Mouse (Mus musculus) Muller cell, postnatal 12 days (primary cell): ENCODE results near the gene G3bp1.

ENCODE experiments used
- DNase-seq: peaks from one replicate; pipeline ENCODE4 v3.0.0-alpha.2; 2015; ENCODE audit errors: inconsistent ontology term

The G3bp1 gene

DNA sequence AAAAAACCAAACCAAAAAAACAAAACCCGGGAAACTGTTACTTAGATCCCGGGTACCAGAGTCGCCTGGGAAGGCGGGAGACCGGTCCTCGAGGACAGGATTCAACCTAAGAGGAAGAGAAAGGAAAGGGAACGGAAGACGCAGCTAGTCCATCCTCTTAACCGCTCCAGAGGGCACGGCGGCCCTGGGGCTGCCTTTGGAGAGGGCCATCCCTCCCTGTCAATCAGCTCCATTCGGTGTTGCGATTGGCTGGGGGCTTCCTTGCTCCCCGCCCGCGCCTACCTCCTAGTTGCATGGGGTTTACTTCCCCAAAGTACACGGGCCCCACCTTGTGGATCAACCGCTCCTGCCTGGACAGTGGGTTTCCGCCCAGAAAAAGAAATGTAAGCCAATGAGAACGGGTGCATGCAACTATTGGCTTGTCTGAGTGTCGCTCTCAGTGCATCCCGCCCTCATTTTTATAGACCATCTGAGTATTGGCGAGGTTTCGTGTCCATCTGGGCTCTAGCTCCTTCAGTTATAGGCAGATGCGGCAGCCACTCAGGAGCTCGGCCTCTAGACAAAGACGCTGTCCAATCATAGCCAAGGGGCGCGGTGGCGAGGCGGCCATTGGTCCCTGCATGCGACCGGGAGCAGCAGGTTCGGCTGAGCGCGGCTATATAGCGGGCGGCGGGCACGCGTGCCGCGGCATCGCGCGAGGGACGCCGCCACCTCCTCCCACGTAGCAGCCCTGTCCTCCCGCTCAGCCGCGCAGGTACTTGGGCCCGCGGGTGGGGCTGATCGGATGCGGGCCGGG is at the start of gene G3bp1:
TSS of gene G3bp1 (plus strand) at position 638 of the 796 bp plus-strand sequence.
- DNase-seq: peak; percentile 100

DNA sequence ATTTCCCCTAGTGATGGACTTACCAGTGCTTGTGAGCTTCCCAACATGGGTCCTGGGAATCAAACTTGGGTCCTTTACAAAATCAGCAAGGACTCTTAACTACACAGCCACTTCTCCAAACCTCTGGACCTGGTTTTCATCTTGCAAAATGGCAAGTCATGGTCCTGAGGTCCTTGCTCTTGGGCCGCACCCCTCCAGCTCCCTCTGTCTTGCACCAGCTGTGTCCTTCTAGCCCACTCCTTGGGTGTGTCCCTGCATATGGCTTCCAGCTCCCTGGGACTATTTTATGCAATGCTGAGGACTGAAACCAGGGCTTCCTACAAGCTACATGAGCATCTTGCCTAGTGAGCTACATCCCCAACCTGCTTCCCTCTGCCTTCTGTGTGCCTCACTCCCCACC is 46.5 kb upstream of the G3bp1 start, which contains the start of gene Sparc:
TSS of gene Sparc (minus strand) at position 206 of the 400 bp plus-strand sequence.
- DNase-seq: no peak

- peak; percentile 90 for DNase-seq
Observed at GRCm38 (mm10) chr11:55423756-55424155, 45.7 kb upstream of the G3bp1 start.

- no peak for DNase-seq
Observed at GRCm38 (mm10) chr11:55424746-55425360, 44.6 kb upstream of the G3bp1 start.

- DNase-seq: peak; percentile 100
Observed at GRCm38 (mm10) chr11:55428186-55429012, 41.1 kb upstream of the G3bp1 start.

DNA sequence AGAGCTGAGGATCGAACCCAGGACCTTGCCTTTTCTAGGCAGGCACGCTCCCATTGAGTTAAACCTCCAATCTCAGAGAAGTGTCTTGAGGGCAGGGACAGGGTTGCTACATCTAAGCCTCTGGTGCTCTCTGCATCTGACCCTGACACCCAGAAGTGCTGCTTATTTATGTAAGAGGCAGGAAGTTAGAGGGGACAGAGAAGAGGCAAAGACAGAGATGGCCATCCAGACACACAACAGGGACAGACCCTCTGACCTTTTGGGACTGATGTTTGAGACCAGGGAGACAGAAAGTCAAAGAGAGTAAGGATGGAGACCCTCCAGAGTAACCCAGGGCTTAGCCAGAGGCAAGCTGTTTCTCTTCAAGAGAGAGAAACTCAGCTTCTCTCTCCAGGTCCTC is 39.5 kb upstream of the G3bp1 start:
- no peak for DNase-seq

- peak; percentile 86 for DNase-seq
Observed at GRCm38 (mm10) chr11:55432981-55433380, 36.5 kb upstream of the G3bp1 start.

- DNase-seq: no peak
Observed at GRCm38 (mm10) chr11:55436089-55436488, 33.4 kb upstream of the G3bp1 start.

DNA sequence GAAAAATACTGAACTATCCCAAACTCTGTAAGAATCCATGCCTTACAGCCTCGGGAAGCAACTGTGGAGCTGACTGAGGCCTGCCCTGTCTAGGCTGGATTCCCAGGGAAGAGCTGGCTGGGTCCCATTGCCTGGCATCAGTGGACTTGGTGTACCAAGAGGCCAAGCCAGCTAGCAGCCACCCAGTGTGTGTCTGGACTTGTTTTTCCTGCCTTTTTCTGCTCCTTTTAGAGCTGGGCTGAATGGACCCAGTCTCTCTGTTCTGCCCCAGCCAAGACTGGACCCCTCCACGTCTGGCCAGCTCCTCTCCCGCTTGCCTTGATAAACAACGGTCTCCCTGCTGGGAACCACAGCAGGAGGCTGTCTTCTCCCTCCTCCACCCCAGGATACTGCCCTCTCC is 31.5 kb upstream of the G3bp1 start:
- peak; percentile 43 for DNase-seq

GRCm38 (mm10) chr11:55439718-55440117 is 29.8 kb upstream of the G3bp1 start:
- DNase-seq: no peak

GRCm38 (mm10) chr11:55444772-55445171 is 24.7 kb upstream of the G3bp1 start:
- peak; percentile 73 for DNase-seq

GRCm38 (mm10) chr11:55446579-55446978 is 22.9 kb upstream of the G3bp1 start:
- peak; percentile 81 for DNase-seq

DNA sequence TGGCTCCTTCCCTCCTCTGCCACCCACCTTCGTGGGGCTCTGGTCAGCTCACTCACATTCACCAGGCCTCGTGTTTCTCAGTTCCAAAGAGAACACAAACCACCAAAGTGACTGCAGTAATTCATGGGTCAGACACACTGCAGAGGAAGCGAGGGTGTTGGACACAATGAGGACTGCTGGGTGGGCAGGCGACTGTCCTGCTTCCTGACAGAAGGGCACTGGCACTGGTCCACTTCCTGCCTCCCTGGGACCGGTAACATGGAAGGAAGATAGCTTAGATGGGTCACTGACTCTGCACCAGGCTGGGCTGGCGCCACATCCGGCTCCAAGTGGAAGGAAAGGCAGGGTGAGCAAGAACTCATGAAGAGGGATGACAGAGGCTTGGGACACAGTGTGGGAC is 20.0 kb upstream of the G3bp1 start:
- no peak for DNase-seq

GRCm38 (mm10) chr11:55450311-55450710 is 19.2 kb upstream of the G3bp1 start:
- no peak for DNase-seq

GRCm38 (mm10) chr11:55453640-55454039 is 15.8 kb upstream of the G3bp1 start:
- no peak for DNase-seq

- DNase-seq: no peak
Observed at GRCm38 (mm10) chr11:55455166-55455565, 14.3 kb upstream of the G3bp1 start.

DNA sequence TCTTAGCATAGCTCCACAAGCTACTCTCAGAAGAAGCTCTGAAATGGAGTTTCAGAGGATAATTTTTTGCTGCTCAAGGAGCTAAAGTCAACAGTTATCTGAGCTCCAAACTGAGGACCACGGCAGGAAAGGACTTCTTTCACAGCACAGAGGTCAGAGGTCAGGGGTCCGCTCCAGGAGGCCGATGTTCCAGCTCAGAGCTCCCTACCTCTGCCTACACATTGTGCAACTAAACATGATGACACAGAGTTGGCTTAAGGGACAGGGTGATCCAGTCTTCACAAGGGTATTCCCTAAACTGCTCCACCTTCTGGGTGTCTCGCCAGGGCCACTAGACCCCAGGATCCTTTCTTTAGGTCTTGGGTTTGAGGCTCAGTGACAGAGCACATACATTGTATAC is 11.0 kb upstream of the G3bp1 start:
- no peak for DNase-seq

DNA sequence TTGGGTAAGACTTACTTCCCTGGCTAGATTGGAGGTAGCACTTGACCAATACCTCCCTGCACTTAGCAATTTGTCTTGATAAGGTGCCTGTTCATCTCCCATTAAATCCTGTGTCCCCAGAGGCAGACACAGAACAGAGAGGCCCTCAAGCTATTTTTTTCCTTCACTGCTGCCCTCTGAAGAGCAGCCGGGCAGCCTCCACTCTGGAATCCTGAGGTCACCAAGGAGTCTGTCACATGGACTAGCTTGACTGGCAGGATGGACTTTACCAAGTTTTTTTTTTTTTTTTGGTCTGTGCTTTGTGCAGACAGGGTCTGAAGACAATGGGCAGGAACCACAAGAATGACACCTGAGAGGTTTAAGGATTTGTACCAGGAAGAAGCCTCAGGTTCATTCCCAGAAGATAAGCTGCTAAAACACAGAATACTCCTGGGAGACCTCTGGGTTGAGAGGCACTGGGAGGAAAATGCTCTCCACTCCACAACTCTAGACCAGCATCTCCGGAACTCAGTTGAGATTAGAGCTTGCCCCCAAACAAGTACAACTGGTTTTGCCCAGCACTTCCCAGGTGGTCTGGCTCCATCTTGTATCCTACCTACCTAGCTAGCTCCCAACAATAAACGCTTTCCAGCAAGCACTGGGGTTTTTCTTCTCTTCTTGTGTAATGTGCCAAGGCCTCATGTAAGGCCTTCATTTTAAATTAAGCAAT is 9.5 kb upstream of the G3bp1 start:
- no peak for DNase-seq

GRCm38 (mm10) chr11:55460559-55461018 is 8.9 kb upstream of the G3bp1 start:
- peak; percentile 49 for DNase-seq

DNA sequence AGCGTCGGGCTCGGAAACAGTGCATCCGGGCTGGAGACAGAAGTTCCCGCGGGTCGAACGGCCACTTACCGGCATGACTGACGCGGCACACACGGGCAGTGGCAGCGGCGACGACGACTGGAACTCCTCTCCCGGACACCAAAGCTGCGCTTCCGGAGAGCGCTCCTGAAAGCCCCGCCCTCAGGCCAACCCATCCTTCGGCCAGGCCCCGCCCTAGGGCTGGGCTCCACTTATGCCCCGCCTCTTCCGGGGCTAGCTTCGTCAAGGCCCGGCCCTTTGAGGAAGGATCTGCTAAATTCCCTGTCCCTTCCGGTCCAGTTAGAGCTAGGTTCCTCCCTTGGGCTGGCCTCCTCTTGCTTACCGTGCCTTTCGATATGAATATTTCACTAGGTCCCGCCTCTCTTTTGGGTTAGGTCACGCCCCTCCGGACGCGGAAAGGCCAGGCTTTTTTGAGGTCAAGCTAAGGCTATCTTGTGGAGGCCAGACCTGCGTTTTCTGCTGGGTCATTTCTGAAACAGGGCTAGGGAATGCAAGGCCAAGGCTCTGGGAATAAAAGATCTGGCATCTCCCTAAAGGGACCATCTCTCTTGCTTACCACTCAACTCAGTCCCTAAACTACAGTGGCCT is 8.4 kb upstream of the G3bp1 start, which contains the start of gene Atox1:
TSS of gene Atox1 (minus strand) at position 221 of the 627 bp plus-strand sequence.
- DNase-seq: peak; percentile 99

GRCm38 (mm10) chr11:55462149-55462548 is 7.3 kb upstream of the G3bp1 start:
- no peak for DNase-seq
